Mouse (Mus musculus) ovary, postnatal 36 days (tissue): Measurements from ENCODE around the gene Asic5.

Experiments
- DNase-seq: peaks from one replicate; pipeline ENCODE4 v3.0.0; 2022; ENCODE audit warnings: low spot score, mixed read lengths

Asic5 gene

DNA sequence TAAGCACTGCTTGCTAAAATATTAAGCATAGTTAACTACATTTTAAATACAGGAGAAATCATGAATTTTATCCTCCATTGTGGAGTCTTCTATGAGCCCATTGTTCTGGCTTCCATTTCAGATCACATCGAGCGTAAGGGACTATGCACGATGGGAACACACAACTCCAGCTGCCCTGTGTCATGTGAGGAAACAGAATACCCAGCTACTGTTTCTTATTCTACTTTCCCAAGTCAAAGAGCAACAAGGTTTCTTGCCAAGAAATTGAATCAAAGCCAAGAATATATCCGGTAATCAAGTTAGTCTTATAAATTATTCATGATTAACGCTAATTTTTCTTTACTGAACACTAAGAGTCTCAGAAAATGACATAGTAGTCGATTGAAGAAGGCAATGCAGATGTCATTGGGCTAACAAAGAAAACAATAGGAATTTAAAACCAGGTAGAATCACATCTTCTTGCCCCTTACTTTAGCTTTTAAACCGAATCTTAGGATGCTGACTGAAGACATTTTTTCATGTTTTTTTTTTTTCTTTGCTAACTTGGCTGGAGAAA is 32.1 kb downstream of the Asic5 start:
- no peak for DNase-seq

DNA sequence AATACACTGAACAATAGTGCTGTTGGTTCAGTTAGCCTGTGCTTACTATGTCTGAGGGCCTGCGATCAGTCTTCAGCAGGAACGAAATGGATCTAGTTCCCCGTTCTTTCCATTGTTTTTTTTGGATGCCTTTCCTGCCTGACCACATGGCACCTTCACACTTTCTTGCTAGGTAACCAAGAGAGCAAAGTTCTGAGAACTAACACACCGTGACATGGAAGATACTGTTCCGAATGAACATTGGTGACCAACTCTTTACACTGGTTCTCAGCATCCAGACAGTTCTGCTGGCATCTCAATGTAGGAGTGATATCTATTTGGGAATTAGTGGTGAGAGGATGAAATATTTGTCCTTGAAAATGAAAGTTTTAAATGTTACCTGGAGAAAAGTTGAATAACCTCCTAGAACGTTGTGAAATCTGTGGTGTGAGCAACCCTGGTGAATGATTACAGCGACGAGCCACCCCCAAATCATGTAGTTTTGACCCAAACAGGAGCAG is 40.4 kb downstream of the Asic5 start:
- no peak for DNase-seq

DNA sequence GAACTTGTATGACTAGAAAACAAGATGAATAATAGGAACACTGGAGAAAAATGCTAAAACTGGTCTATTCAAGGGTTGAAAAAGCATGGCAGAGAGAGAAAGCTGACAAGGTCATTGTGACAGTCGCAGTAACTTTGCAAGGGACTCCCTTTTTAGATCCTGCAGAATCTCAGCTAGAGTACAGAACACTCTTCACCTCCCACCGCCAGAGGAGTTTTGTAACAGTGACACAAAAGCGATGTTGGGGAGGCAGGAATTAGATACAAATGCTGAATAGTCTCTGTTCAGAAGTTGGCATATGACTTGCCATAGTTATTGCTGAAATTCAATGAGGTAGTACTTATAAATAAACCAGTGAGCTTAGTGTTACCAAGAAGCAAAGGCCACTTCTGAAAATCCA is 41.0 kb downstream of the Asic5 start:
- DNase-seq = no peak

DNA sequence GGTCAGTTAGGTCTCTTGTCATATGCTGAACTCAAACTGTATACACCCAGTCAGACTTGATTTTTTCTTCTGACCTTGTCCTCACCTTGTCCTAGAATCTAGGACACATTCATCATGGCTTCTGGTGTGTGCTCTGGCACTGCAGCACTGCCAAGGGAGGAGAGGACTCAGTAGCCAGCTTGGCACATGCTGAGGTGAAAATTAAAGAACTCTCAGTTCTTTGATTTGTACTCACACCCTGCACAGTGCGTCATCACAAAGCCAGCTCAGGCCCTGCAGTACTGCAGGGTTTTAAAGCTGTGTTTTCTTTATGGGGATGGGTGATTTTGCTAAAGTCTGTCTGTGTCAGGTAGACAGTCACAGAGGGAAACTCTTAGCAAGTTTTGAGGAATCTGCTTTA is 45.2 kb downstream of the Asic5 start:
- DNase-seq = no peak

DNA sequence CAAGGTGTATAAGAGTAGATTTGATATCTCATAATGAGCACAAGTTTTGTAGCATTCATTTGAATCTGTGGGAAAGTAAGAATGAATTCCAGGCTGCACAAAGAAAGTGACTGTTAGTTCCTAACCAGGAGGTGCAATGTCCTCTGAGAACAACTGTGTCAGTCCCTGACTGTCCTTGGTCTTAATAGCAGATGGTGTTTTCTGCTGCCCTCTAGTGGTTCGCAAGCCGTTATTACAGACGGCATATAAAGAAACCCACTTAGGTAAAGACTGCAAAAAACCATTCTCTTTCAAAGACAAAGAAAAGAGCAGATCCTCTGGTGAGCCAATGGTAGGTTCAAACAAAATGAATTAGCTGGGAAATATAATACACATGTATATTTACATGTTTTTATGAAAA is 47.1 kb downstream of the Asic5 start:
- DNase-seq = no peak

DNA sequence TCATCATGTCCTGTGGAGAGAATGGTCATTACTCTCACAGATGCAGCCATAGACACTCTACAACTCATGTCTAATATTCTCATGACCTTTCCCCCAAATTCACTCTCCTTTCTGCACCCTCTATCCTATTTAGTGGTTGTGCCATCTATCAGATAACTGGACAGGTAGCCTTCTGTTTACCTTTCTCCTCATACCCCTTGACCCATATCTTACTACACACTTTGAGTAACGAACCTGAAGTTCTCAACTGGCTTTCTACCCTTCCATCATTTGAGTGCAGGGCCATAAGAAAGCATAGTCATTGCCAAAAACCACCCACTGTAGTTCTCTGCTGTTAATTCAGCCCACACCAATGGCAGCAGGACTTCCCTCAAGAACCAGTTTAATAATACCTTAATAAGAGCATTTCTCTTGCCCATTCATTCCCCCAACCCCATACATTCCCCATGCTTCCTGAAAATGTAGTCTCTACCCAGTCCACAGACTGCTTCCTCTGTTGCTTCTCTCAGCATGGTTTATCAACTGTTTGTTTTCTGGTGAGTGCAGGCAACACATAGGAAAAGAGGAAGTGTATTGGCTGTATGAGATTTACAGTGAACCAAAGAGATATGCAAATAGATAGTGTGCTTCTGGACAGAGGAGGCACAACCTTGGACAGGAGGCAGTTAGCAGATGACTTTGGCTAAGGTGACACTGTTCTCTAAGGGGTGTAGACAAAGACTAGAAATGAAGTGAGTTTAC is 48.1 kb downstream of the Asic5 start:
- DNase-seq = no peak

DNA sequence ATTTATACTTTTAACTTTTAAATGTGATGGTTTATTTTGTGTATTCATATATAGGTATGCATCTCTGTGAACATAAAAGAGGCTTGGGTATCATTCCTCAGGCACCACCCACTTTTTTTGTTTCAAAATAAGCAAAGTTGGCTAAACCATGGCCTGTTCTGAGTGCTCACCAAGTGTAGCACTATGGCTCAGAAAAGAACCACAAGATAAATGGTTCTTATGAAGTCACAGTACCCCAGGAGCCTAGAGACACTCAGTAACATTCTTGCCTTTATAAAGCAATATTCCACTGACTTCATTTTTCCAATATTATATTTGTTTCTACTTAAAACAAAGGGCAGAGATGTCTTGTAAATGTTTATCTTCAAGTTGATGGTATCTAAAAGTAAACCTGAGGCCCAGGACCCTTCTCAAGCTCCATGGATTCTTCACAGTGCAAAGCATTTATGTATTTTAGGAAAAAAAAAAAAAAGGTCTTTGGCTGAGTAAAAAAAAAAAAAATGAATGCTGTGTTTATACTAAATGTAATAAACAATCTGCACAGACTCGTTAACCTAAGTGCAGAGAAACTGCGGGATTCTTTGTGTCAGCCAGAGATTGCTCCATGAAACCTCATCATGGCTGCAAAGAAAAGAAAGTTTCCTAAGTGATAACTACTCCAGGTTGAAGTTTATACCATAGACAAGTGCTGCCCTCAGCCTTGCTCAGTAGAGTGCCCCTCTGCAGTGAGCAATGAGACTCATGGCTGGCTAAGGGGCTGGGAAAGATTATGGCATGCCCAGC is 54.4 kb downstream of the Asic5 start:
- DNase-seq = no peak

DNA sequence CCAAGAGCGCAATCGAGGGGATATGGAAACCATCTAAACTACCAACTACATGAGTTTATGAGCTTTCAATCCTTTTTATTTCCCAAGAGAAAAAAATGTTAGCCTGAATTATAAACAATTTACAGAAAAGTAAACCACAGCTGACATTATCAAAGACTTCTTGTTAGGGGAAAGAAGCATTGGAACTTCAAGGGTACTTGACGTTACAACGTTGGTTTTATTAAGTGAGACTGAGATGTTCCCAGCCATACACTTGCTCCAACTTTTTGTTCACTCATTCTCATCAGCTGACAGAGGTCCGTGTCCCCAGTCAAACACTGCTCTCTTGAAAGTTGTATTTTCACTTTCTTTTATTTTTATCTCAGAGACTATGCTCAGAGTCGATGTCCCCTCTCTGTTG is 61.6 kb downstream of the Asic5 start:
- no peak for DNase-seq

DNA sequence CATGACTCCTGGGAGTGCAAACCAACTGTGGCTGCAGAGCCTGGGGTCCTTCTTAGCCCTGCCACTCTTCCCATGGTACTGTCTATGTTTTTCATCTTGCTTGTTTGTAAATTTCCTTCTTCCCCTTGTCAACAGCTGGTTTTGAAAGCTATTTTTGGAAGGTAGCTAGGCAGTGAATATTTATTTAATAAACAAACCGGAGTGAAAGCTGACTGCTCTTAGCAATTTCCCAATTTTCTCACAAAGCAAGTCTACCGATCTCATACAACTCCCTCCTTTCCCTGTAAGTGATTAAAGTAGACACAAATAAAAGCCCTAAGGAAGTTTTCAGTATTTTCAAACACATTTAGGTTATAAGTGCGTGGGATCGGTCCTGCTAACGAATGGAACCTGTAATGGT is 62.8 kb downstream of the Asic5 start:
- DNase-seq = no peak

DNA sequence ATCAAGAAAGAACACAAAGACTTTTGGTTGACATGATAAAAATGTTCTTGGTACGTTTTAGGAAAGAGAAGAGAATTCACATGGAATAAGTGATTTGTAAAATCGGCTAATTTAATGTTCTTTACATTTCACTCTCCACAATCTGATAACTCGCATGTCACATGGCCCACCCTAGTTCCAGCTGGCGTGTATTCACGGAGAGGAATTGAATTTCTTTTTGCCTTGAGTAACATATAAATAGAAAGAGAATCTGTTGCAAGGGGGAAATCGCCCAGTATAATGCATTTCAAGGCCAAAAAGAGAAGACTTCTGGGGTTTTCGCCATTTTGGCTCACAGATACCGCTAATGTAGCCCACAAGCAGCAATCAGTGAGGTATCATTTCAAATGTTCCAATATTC is 64.0 kb downstream of the Asic5 start:
- DNase-seq = no peak

DNA sequence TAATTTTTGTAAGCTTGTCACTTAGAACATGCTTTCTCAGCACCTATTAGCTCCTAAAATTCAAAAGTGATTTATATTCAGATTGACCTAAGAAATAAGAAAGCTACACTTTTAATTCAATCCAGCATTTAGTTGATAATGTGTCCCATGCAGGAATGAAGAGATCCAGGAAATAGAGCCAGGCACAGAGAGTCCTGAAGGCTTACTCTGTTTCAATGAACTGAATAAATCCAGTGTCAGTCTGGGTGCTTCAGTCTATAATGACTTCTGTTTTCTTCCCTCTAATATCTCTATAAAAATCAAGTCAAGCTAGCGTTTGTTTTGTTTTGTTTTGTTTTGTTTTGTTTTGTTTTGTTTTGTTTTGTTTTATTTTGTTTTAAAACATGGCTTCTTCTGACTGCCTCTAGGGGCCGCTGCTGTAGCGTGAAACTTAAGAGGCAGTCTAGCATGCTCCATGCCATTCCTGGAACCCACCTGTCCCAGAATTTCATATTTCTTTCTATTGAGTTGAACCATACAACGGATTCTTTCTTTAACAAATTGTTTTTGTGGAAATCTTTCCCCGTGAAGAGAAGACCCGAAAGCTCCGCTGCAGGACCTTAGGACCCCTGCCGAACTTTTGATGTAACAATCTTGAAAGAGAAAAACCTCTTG is 65.1 kb downstream of the Asic5 start:
- DNase-seq = peak; percentile 42

DNA sequence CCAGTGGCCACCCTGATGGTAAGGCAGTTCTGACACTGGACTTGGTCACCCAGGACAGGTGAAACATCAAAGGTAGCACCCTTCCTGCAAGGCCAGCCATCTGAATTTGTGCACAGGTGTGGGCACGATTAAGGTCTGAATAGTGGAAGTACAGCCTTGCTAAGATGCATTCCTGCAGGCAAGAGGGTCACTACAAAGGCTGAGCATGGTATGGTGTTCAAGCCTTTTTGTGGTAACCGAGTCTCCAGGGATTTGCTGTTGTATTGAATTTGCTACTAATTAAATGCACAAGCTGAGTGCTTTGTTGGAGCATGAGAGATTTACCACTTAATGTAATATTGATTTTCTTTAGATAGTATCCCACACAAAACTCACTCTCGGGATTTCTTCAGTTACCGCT is 66.0 kb downstream of the Asic5 start:
- DNase-seq = no peak

DNA sequence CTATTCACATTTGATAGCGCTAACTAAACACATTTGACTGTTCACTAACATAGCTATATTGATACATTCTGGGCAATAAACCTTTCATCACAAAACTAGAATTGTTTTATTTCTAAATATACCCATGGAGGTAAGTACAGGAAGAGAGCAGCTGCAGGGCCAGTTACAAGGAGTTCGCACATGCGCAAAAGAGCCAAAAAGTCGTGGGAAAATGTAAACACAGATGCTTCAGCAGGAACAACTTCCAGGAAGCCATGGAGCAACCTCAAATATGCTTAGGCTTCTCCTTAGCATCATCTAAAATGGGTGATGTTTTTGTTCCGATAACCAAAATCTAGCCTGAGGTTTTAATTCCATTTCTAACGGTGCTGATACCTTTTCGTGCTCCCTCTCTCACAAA is 66.6 kb downstream of the Asic5 start:
- no peak for DNase-seq

DNA sequence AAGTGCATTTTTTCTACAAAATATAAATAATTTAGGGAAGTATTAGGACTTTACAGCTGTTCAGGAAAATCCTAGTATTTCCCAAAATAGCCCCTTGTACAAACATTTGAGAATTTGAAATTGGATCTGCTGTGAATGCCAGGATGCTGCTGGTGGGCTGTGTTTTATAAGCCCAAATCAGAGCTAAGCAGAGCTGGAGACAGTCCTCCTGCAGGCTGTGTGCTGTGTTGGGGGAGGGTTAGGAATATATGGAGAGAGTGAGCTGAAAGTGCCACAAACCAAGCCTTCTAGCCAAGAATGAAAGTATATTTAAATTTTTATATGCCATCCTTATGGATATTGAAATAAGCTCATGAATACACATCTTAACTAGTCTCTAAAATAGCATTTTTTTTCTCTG is 69.4 kb downstream of the Asic5 start:
- no peak for DNase-seq

DNA sequence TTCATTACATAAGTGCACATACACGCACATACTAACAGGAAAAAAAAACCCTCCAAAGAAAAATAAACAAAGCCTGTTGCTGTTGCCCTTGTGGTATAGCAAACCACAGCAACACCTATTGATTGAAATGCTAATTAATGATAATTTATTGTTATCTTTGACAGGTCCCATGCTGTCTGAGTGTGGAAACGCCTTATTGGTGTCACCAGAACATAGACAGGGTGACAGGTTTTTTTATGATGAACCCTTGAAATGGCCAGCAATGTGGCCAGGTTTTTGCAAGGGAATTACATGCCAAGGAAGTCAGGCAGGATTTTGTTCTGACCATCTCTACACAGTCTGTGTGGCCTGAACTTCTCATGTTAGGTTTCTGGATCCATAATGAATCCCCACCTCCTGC is 69.9 kb downstream of the Asic5 start:
- DNase-seq = no peak

DNA sequence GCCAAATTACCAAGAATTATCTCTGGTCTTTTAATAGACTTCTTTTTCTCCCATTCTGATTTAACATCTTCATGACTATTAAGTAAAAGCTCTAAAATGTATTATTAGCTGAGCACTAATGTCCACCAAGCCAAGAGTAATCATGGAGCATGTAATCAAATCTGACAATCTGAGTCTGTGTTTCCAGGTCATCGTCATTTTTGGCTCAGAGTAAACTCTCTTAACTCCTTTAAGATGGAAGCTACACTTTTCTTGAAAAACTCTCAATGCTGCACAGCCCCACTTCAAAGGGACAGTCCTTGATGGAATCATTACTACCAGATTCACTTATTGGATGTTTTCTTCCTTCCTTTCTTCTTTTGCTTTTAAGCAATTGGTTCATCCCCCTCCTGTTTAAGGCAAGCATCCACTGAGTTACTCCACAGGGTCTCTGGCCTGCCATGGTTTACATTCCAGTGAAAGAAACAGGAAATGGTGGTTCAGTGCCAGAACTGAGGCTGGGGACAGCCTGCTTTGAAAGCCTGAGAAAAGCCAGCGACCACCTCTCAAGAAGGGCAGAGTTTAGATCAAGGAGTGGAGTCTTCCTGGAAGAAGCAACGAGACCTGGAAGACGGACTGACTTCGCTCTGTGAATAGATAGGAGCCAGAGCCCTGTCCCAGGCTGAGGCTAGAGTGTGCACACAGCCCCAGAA is 72.3 kb downstream of the Asic5 start:
- DNase-seq = no peak

DNA sequence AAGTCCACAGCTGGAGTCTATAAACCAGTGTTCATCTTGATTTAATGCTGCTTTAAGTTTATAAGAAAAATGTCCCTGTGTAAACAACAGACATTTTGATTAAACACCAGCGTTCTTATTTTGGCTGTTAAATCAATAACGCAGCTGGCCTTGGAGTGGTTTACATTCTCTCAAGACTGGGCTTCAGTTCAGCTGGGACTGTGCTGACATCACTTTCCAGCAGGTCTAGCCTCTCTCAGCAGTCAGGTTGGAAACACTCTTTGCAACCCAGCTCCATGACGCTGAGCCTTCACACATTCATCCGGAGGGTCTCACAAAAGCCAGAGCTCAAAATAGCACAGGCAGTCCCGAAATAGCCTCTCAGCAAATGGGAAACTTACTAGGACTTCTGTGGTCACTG is 75.1 kb downstream of the Asic5 start:
- DNase-seq = no peak

DNA sequence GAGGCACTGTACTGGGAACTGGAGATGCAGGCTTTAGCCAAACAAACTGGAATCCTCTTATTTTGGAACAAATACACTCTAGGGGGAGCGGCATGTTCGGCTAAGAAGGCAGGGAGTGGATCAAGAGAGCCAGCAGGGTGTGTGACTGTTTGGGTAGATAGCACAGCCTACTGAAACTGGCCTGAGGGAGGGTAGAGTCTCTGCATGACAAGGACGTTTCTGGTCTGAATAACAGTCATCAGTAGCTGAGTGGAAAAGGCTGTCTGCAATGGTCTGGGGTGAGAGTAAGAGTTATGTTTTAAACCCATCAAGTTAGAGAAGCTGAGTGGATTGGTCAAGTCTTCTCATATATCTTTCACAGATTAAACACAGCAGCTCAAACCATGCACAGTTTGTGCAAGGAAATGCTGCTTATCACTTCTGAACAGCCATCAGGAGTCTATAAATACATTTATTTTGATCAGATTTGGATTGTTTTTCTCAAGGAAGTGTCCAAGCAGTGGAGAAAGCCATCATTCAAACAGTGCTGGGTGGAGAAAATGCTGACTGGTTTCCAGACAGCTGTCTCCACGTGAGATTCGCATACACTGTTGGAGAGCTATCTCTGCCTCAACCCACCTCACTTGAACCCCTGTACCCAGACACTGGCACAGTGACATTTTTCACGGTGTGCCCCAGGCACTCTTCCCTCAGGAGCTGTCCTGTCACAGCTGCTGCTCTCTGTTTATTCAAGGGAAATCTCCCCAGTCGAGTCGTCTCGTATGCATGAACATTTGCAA is 79.5 kb downstream of the Asic5 start:
- no peak for DNase-seq

DNA sequence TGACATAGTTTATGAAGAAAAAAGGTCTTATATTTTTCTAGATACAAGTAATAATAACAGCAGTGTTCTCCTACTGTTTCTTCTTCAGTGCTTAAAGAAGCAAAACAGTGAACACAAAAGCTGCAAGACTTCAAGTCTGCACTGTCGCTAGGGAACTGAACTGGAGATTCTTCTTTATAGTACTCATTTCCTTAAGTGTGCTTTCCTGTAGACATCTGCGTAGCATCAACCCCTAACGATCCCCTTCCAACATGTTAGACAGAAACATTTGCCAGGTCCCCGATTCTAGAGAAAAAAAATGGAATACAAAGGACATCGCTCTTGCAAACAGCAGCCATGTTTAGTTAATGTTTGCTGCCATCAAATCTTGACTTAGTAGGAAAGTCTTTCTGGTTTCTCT is 85.7 kb downstream of the Asic5 start:
- no peak for DNase-seq
